Mouse (Mus musculus) midbrain, embryonic 13.5 days (tissue): ENCODE data around the gene Klrb1b. TPM values are rescaled to one million over a fixed set of nuclear protein-coding genes. Genes with fewer than 3 reads are reported as not detected.
"Not testable (repeated sequence)": the region's sequence is repeated elsewhere in the genome, so short reads cannot be mapped to it uniquely, and the experiment has no call there.

Source experiments
- ATAC-seq: fragments of 200-750 bp; cut with Nextera tagmentation; 2 replicates; pipeline ENCODE4 v1.8.0; 2017; ENCODE audit warnings: mild to moderate bottlenecking, moderate TSS enrichment, moderate library complexity
- H3K27ac ChIP-seq: fragments of 300-500 bp; sonication (generic); 2 replicates; pipeline ENCODE4 v1.5.1; 2015; ENCODE audit warnings: inconsistent platforms, mild to moderate bottlenecking, moderate library complexity
- H3K27me3 ChIP-seq: fragments of 300-500 bp; sonication (generic); 2 replicates; pipeline ENCODE4 v1.6.1; 2015; ENCODE audit warnings: mild to moderate bottlenecking, inconsistent platforms
- H3K36me3 ChIP-seq: fragments of 300-500 bp; sonication (generic); 2 replicates; pipeline ENCODE4 v1.6.1; 2015; ENCODE audit warnings: mild to moderate bottlenecking, inconsistent platforms
- H3K4me1 ChIP-seq: fragments of 300-500 bp; sonication (generic); replicated peaks from 2 replicates; pipeline ENCODE4 v1.6.1; 2015; ENCODE audit warnings: inconsistent platforms
- H3K4me2 ChIP-seq: fragments of 300-500 bp; sonication (generic); replicated peaks from 2 replicates; pipeline ENCODE4 v1.6.1; 2015; ENCODE audit warnings: moderate library complexity, mild to moderate bottlenecking, inconsistent platforms
- H3K4me3 ChIP-seq: fragments of 300-500 bp; sonication (generic); replicated peaks from 2 replicates; pipeline ENCODE4 v1.5.1; 2015; ENCODE audit warnings: mild to moderate bottlenecking, inconsistent platforms
- H3K9ac ChIP-seq: fragments of 300-500 bp; sonication (generic); replicated peaks from 2 replicates; pipeline ENCODE4 v1.6.1; 2015; ENCODE audit warnings: mild to moderate bottlenecking, inconsistent platforms
- H3K9me3 ChIP-seq: fragments of 300-500 bp; sonication (generic); 2 replicates; pipeline ENCODE4 v1.6.1; 2016; ENCODE audit warnings: mild to moderate bottlenecking, inconsistent platforms
- WGBS: fragments of 180-500 bp; shearing (Covaris S2); methylation state at CpG from one replicate; pipeline ENCODE4 v1.1.7; 2015; 5-methylcytosine and 5-hydroxymethylcytosine counted together
- polyA plus RNA-seq: library from polyadenylated mRNA; unstranded; fragments of >200 nt; fragmentation: Nextera tagmentation; extraction: Ambion mirVana; gene quantifications from 2 replicates; pipeline ENCODE4 v1.2.1, GENCODE M21; 2015

Klrb1b gene
- polyA plus RNA-seq, 1 experiment from 2014 or later, result not detected

- H3K27me3 ChIP-seq, result no peaks in the 10 kb centered on the region
- no peaks in the 10 kb centered on the region for H3K36me3 ChIP-seq
- H3K4me3 ChIP-seq, result no peak overlapping the region
- no peak overlapping the region for H3K4me2 ChIP-seq
- H3K9ac ChIP-seq, result no peak overlapping the region
- no peak for ATAC-seq
- no peaks in the 10 kb centered on the region for H3K9me3 ChIP-seq
- 69% methylated on average over 3 of the region's 3 CpGs for WGBS
- H3K27ac ChIP-seq, result no peak overlapping the region
- H3K4me1 ChIP-seq, result no peaks in the 10 kb centered on the region; the same call in 1 of the 2 replicates
Observed at GRCm38 (mm10) chr6:128807021-128807420, 19.1 kb downstream of the Klrb1b start.

GRCm38 (mm10) chr6:128804823-128805640 is 21.1 kb downstream of the Klrb1b start:
- ATAC-seq, H3K9ac ChIP-seq: not testable (repeated sequence)
- 66% methylated on average over 7 of the region's 7 CpGs for WGBS

GRCm38 (mm10) chr6:128802999-128803857 is 22.9 kb downstream of the Klrb1b start:
- Histone ChIP-seq H3K4me3 (peak overlapping the region; percentile 48), H3K4me2 (peak overlapping the region; percentile 60), H3K9ac (peak overlapping the region; percentile 65), H3K4me1 (peaks cover 3% of the 10 kb centered on the region), H3K27me3 (no peaks in the 10 kb centered on the region), H3K36me3 (no peaks in the 10 kb centered on the region), H3K27ac (peak overlapping the region; percentile 82), H3K9me3 (no peaks in the 10 kb centered on the region)
- peak; percentile 94 for ATAC-seq
- WGBS, result 6% methylated on average over 26 of the region's 26 CpGs

More at GRCm38 (mm10) chr6:128804823-128805640, 21.1 kb downstream of the Klrb1b start:
- not testable (repeated sequence) for H3K4me3 ChIP-seq, H3K4me2 ChIP-seq, H3K4me1 ChIP-seq, H3K27me3 ChIP-seq, H3K36me3 ChIP-seq, H3K9me3 ChIP-seq
- H3K27ac ChIP-seq, result peak overlapping the region; percentile 22; the same call in 1 of the 2 replicates

DNA sequence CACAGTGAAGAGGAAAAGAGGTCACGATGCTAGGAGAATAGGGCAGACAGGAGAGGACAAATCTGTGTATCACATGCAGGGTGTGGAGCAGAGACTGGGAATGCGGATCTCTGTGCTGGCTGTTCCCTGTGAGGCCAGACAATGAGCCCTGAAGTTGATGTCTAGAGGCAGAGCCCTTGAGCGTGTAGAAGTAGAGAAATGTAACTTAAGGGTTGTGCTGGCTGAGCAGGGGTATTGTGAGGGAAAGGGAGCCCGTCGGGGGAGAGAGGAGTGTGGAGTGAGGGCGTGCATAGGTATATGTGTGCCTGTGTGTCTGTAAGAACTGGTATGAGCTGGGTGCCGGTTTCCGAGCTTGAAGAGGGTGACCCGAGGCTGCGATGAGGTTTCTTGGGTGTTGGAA is 23.6 kb downstream of the Klrb1b start:
- peak overlapping the region; percentile 48 for H3K4me3 ChIP-seq
- H3K27ac ChIP-seq, result peak overlapping the region; percentile 82
- peak overlapping the region; percentile 65 for H3K9ac ChIP-seq
- H3K27me3 ChIP-seq, result no peaks in the 10 kb centered on the region
- peak overlapping the region; percentile 60 for H3K4me2 ChIP-seq
- H3K4me1 ChIP-seq, result peaks cover 9% of the 10 kb centered on the region
- peak; percentile 70 for ATAC-seq
- WGBS, result 12% methylated on average over 10 of the region's 10 CpGs
- H3K36me3 ChIP-seq, result no peaks in the 10 kb centered on the region
- no peaks in the 10 kb centered on the region for H3K9me3 ChIP-seq

GRCm38 (mm10) chr6:128800696-128801095 is 25.4 kb downstream of the Klrb1b start:
- H3K4me1 ChIP-seq, result peaks cover 10% of the 10 kb centered on the region
- H3K27me3 ChIP-seq, H3K9me3 ChIP-seq, H3K36me3 ChIP-seq, H3K4me2 ChIP-seq, H3K4me3 ChIP-seq, H3K27ac ChIP-seq, ATAC-seq, H3K9ac ChIP-seq: not testable (repeated sequence)
- WGBS, result 82% methylated on average over 5 of the region's 5 CpGs

DNA sequence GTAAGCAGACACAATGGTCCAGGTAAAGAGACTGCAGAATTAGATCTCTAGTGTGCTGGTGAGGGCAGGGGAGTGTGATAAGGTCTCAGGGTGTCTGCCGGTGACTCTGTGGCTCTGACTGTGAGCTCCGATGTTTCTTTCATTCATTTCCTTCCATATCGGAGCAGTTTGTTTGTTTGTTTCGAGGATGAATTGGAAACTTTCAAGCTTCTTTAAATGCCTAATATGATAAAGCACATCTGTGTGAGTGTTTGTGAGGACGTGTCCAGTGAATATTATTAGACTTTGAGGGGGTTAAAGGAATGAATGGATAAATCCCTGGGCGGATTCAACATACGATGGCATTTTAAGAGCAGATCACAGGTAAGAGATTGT is 26.2 kb downstream of the Klrb1b start:
- 15% methylated on average over 7 of the region's 7 CpGs for WGBS
- no peak for ATAC-seq
- peaks cover 10% of the 10 kb centered on the region for H3K4me1 ChIP-seq
- H3K9me3 ChIP-seq, result no peaks in the 10 kb centered on the region
- H3K9ac ChIP-seq, result peak overlapping the region; percentile 62
- no peaks in the 10 kb centered on the region for H3K36me3 ChIP-seq
- H3K27ac ChIP-seq, result peak overlapping the region; percentile 84
- H3K4me3 ChIP-seq, result peak overlapping the region; percentile 62
- no peaks in the 10 kb centered on the region for H3K27me3 ChIP-seq
- H3K4me2 ChIP-seq, result peak overlapping the region; percentile 50

GRCm38 (mm10) chr6:128799144-128799895 is 26.8 kb downstream of the Klrb1b start:
- Histone ChIP-seq H3K4me3 (peak overlapping the region; percentile 62), H3K9ac (peak overlapping the region; percentile 71), H3K4me1 (peaks cover 10% of the 10 kb centered on the region), H3K4me2 (peak overlapping the region; percentile 56), H3K27ac (peak overlapping the region; percentile 84)
- not testable (repeated sequence) for H3K27me3 ChIP-seq, H3K36me3 ChIP-seq, H3K9me3 ChIP-seq
- WGBS, result under 1% methylated on average over 49 of the region's 49 CpGs
- ATAC-seq, result peak; percentile 81

DNA sequence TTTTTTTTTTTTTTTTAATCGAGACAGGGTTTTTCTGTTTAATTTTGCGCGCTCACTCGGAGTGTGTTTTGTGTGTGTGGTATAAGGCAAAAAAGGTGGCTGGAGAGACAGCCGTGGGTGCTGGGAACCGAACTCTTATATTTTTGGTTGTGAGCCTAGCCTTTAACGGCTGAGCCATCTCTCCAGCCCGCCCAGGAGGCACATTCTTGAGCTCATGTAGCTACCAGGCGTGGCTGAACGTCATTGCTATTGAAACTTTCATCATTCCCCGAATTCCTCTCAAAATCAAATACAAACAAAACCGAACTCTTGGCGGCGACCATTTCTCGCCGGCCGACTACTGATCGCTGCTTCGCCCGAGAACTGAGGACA is 27.4 kb downstream of the Klrb1b start:
- peak overlapping the region; percentile 62 for H3K4me3 ChIP-seq
- not testable (repeated sequence) for H3K9me3 ChIP-seq, H3K36me3 ChIP-seq, H3K27me3 ChIP-seq
- peak; percentile 28 for ATAC-seq
- peak overlapping the region; percentile 84 for H3K27ac ChIP-seq
- H3K9ac ChIP-seq, result peak overlapping the region; percentile 71
- peak overlapping the region; percentile 56 for H3K4me2 ChIP-seq
- peaks cover 10% of the 10 kb centered on the region for H3K4me1 ChIP-seq
- WGBS, result 0% methylated on average over 20 of the region's 20 CpGs

GRCm38 (mm10) chr6:128797936-128798771 is 28.0 kb downstream of the Klrb1b start:
- WGBS, result 14% methylated on average over 15 of the region's 15 CpGs
- Histone ChIP-seq H3K4me3 (peak overlapping the region; percentile 62), H3K36me3 (no peaks in the 10 kb centered on the region), H3K27ac (0 out of 2 replicates have a peak overlapping the region, but pooled peaks have one; percentile 9), H3K4me1 (peaks cover 10% of the 10 kb centered on the region), H3K9me3 (no peaks in the 10 kb centered on the region), H3K27me3 (no peaks in the 10 kb centered on the region), H3K9ac (peak overlapping the region; percentile 7; the same call in 1 of the 2 replicates), H3K4me2 (peak overlapping the region; percentile 56)
- no peak for ATAC-seq

DNA sequence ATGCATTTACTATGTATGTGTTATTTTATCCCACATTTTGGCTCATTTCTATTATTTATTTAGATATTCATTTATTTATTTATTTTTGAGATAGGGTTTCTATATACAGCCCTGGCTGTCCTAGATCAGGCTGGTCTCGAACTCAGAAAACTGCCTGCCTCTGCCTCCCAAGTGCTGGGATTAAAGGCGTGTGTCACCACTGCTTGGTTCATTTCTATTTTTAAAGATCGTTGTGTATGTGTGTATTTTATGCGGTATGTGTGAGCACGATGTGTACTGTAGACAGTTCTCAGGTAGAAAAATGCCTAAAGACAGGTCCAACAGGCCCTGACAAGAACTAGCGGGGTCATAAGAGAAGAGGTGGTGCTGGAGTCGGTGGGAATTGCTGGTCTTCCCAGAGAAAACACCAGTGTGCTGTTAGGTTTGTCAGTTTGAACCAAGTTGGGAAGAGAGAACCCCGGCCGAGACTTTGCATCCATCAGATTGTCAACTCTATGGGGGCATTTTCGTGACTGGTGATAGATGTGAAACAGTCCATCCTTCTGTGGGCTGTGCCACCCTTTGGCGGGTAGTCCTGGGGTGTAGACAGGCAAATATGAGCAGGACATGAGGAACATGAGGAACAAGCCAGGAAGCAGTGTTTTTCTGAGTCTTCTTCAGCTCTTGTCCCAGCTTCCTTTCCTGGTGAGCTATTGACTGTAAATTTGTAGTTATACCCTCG is 28.8 kb downstream of the Klrb1b start:
- no peaks in the 10 kb centered on the region for H3K36me3 ChIP-seq
- no peak for ATAC-seq
- no peak overlapping the region for H3K27ac ChIP-seq
- H3K9me3 ChIP-seq, result no peaks in the 10 kb centered on the region
- H3K4me1 ChIP-seq, result peaks cover 10% of the 10 kb centered on the region
- no peak overlapping the region for H3K9ac ChIP-seq
- WGBS, result 83% methylated on average over 12 of the region's 12 CpGs
- no peaks in the 10 kb centered on the region for H3K27me3 ChIP-seq
- peak overlapping the region; percentile 56 for H3K4me2 ChIP-seq
- peak overlapping the region; percentile 62 for H3K4me3 ChIP-seq
